Mouse (Mus musculus): ENCODE data around the gene Ogfod1.

DNA sequence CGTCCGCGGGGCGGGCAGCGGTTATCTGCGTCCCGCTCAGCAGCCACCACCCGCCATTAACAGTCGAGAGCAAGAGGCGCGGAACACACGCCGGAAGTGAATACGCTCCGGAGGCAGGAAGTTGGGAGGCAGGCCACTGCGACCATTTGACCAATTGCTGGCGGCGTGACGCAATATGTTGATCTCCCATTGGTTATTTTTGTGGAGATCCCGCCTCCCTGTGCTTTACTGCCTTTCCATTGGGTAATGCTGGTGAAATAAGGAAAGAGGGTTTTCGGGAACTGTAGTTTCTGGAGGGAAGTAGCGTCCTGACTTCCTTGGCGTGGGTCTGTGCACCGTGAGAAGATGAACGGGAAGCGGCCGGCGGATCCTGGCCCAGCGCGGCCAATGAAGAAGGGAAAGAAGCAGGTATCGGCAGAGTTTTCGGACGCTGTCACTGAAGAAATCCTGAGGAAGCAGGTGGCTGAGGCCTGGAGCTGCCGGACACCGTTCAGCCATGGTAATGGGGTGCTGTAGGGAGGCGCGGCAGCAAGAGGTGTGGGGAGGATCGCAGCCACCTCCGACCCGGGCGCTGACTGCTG, at the start of gene Ogfod1, which contains the start of gene Nudt21:
- TF ChIP-seq GATA1 (IDR thresholded peaks at IDR 0.05; ENCODE audit: low read length): no peak
- TF ChIP-seq TAL1 (IDR thresholded peaks at IDR 0.05; ENCODE audit: low read length): no peak
